Mouse (Mus musculus) cerebellum, adult 2 months (tissue): ENCODE results near the gene Cpped1.

ENCODE experiments used
- CTCF ChIP-seq: fragments of 200-500 bp; IDR thresholded peaks from 2 replicates; pipeline ENCODE4 v1.5.1; 2011; ENCODE audit warnings: low read depth, mild to moderate bottlenecking, control low read depth, low read length, moderate library complexity, borderline replicate concordance; ENCODE audit not compliant: insufficient read depth
- POLR2A ChIP-seq: fragments of 200-500 bp; IDR thresholded peaks from 2 replicates; pipeline ENCODE4 v1.6.1; 2011; ENCODE audit warnings: low read length, control low read depth, borderline replicate concordance; ENCODE audit not compliant: insufficient read depth

DNA sequence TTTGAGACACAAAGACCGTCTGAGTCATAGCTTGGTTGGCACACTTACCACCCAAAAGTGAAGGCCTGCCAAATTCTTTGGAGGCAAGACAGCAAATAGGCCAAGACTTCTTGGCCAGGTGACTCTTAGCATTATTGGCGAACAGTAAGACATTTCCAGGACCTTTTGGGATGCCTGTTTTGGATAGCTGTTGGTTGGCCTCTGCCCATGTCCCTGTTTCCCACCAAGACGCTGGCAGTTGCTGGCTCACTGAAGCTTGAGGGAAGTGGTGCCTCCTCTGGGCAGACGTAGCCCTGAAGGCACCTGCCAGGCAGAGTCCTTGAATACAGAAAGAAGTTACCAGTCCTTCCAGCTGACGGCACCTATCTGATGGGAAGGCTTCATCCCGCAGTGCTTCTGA lies 8.9 kb downstream of the Cpped1 start:
- TF ChIP-seq CTCF, result no peak
- TF ChIP-seq POLR2A, result no peak
